Mouse (Mus musculus): ENCODE results near the gene Gss. TPM values are rescaled to one million over a fixed set of nuclear protein-coding genes. Genes with fewer than 3 reads are reported as not detected.
A peak's percentile ranks its signal among the peaks of the same experiment; 100 is the strongest.

Gss gene
- polyA plus RNA-seq, 1 experiment from 2014 or later = 49.3 TPM

DNA sequence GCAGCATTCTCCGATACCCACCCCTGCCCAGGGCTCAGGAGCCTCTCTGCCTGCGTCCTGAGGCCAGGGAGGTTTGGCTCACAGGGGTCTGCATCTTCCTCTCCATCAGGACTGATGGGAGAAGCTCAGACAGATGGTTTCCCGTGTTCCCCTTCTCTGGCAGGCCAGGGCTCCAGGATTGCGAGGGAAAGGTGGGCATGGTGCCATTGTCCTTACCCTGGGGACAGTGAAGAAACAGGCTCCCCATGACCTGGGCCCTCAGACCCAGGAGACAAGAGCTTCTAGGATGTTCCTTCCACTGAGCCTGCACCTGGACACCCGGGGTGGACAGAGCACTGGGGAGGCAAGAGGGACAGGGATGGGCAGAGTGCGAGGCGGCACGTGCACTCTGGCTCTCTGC is 42.0 kb upstream of the Gss start:
- H3K4me2 ChIP-seq (ENCODE audit: low read depth, low read length) = no peak overlapping the region
- ATAC-seq = no peak
- H3K9ac ChIP-seq (replicated peaks) = no peak overlapping the region
- peaks cover 18% of the 10 kb centered on the region for H3K4me1 ChIP-seq (ENCODE audit: insufficient read depth)
- TF ChIP-seq CTCF (IDR thresholded peaks at IDR 0.05; ENCODE audit: low read depth) = no peak
- TF ChIP-seq EP300 (IDR thresholded peaks at IDR 0.05; ENCODE audit: low read depth) = no peak
- H3K36me3 ChIP-seq (replicated peaks; ENCODE audit: insufficient read depth, low read length) = peaks cover 38% of the 10 kb centered on the region
- H3K4me3 ChIP-seq (ENCODE audit: low read depth, low read length) = no peak overlapping the region
- no peak for DNase-seq
- peaks cover 17% of the 10 kb centered on the region for H3K27me3 ChIP-seq (ENCODE audit: insufficient read depth, low read length)
- H3K9me3 ChIP-seq (ENCODE audit: low read length) = no peaks in the 10 kb centered on the region
- 92% methylated on average over 8 of the region's 8 CpGs for WGBS (ENCODE audit: insufficient replicate concordance)
- H3K27ac ChIP-seq (ENCODE audit: low read depth) = no peak overlapping the region

DNA sequence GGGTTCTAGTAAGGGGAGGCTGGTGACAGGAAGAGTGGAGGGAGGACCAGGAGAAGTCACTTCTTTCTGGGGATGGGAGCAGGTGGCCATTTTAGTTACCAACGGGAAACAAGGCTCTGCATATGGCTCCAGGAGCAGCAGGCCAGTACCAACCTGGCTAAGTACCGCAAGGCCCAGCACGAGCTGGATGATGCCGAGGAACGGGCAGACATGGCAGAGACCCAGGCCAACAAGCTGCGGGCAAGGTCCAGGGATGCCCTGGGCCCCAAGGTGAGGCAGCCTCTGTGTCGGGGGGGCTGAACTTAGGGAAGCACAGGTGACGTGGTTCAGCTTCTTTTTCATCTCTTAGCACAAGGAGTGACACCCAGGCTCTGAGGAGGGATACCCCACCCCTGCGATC is 41.1 kb upstream of the Gss start:
- ATAC-seq (no peak), DNase-seq (no peak)
- H3K27me3 ChIP-seq (ENCODE audit: insufficient read depth, low read length) = peaks cover 26% of the 10 kb centered on the region
- WGBS (ENCODE audit: insufficient replicate concordance) = 77% methylated on average over 9 of the region's 9 CpGs
- H3K9ac ChIP-seq (replicated peaks) = no peak overlapping the region
- H3K9me3 ChIP-seq (ENCODE audit: low read length) = no peaks in the 10 kb centered on the region
- no peak for TF ChIP-seq CTCF (IDR thresholded peaks at IDR 0.05; ENCODE audit: low read depth)
- TF ChIP-seq EP300 (IDR thresholded peaks at IDR 0.05; ENCODE audit: low read depth) = no peak
- H3K4me2 ChIP-seq (ENCODE audit: low read depth, low read length) = no peak overlapping the region
- H3K27ac ChIP-seq (ENCODE audit: low read depth) = no peak overlapping the region
- no peak overlapping the region for H3K4me3 ChIP-seq (ENCODE audit: low read depth, low read length)
- H3K4me1 ChIP-seq (ENCODE audit: insufficient read depth) = peaks cover 18% of the 10 kb centered on the region
- H3K36me3 ChIP-seq (replicated peaks; ENCODE audit: insufficient read depth, low read length) = peaks cover 38% of the 10 kb centered on the region

- H3K9ac ChIP-seq (replicated peaks) = no peak overlapping the region
- TF ChIP-seq EP300 (IDR thresholded peaks at IDR 0.05; ENCODE audit: low read depth) (no peak), CTCF (IDR thresholded peaks at IDR 0.05; ENCODE audit: low read depth) (no peak)
- no peaks in the 10 kb centered on the region for H3K9me3 ChIP-seq (ENCODE audit: low read length)
- ATAC-seq (no peak), DNase-seq (no peak)
- H3K4me3 ChIP-seq (ENCODE audit: low read depth, low read length) = no peak overlapping the region
- peaks cover 32% of the 10 kb centered on the region for H3K27me3 ChIP-seq (ENCODE audit: insufficient read depth, low read length)
- 76% methylated on average over 19 of the region's 19 CpGs for WGBS (ENCODE audit: insufficient replicate concordance)
- H3K27ac ChIP-seq (ENCODE audit: low read depth) = no peak overlapping the region
- peaks cover 16% of the 10 kb centered on the region for H3K4me1 ChIP-seq (ENCODE audit: insufficient read depth)
- H3K4me2 ChIP-seq (ENCODE audit: low read depth, low read length) = no peak overlapping the region
- peaks cover 38% of the 10 kb centered on the region for H3K36me3 ChIP-seq (replicated peaks; ENCODE audit: insufficient read depth, low read length)
These were observed 40.5 kb upstream of the Gss start for GRCm38 (mm10) chr2:155633121-155633520.

GRCm38 (mm10) chr2:155632138-155632936 is 39.7 kb upstream of the Gss start:
- no peak for DNase-seq

GRCm38 (mm10) chr2:155630590-155631416 is 38.2 kb upstream of the Gss start:
- Histone ChIP-seq H3K4me2 (ENCODE audit: low read depth, low read length) (no peak overlapping the region), H3K9ac (replicated peaks) (no peak overlapping the region), H3K36me3 (replicated peaks; ENCODE audit: insufficient read depth, low read length) (peaks cover 24% of the 10 kb centered on the region), H3K9me3 (ENCODE audit: low read length) (no peaks in the 10 kb centered on the region), H3K27me3 (ENCODE audit: insufficient read depth, low read length) (peaks cover 40% of the 10 kb centered on the region), H3K27ac (ENCODE audit: low read depth) (no peak overlapping the region), H3K4me1 (ENCODE audit: insufficient read depth) (peaks cover 9% of the 10 kb centered on the region), H3K4me3 (ENCODE audit: low read depth, low read length) (no peak overlapping the region)
- no peak for ATAC-seq
- TF ChIP-seq EP300 (IDR thresholded peaks at IDR 0.05; ENCODE audit: low read depth) (no peak), CTCF (IDR thresholded peaks at IDR 0.05; ENCODE audit: low read depth) (no peak)
- peak; percentile 20 for DNase-seq
- WGBS (ENCODE audit: insufficient replicate concordance) = 29% methylated on average over 43 of the region's 43 CpGs

More at GRCm38 (mm10) chr2:155632138-155632936, 39.7 kb upstream of the Gss start:
- peaks cover 36% of the 10 kb centered on the region for H3K36me3 ChIP-seq (replicated peaks; ENCODE audit: insufficient read depth, low read length)
- peaks cover 38% of the 10 kb centered on the region for H3K27me3 ChIP-seq (ENCODE audit: insufficient read depth, low read length)
- peaks cover 9% of the 10 kb centered on the region for H3K4me1 ChIP-seq (ENCODE audit: insufficient read depth)
- no peaks in the 10 kb centered on the region for H3K9me3 ChIP-seq (ENCODE audit: low read length)
- 78% methylated on average over 30 of the region's 30 CpGs for WGBS (ENCODE audit: insufficient replicate concordance)
- no peak overlapping the region for H3K9ac ChIP-seq (replicated peaks)
- no peak for ATAC-seq
- no peak overlapping the region for H3K4me3 ChIP-seq (ENCODE audit: low read depth, low read length)
- no peak overlapping the region for H3K27ac ChIP-seq (ENCODE audit: low read depth)
- no peak overlapping the region for H3K4me2 ChIP-seq (ENCODE audit: low read depth, low read length)
- no peak for TF ChIP-seq EP300 (IDR thresholded peaks at IDR 0.05; ENCODE audit: low read depth)
- TF ChIP-seq CTCF (IDR thresholded peaks at IDR 0.05; ENCODE audit: low read depth) = no peak

- Histone ChIP-seq H3K4me3 (ENCODE audit: low read depth, low read length) (no peak overlapping the region), H3K4me1 (ENCODE audit: insufficient read depth) (peaks cover 9% of the 10 kb centered on the region), H3K4me2 (ENCODE audit: low read depth, low read length) (no peak overlapping the region), H3K9ac (replicated peaks) (no peak overlapping the region), H3K36me3 (replicated peaks; ENCODE audit: insufficient read depth, low read length) (peaks cover 18% of the 10 kb centered on the region), H3K9me3 (ENCODE audit: low read length) (no peaks in the 10 kb centered on the region), H3K27me3 (ENCODE audit: insufficient read depth, low read length) (peaks cover 41% of the 10 kb centered on the region), H3K27ac (ENCODE audit: low read depth) (no peak overlapping the region)
- no peak for DNase-seq
- ATAC-seq = no peak
- TF ChIP-seq EP300 (IDR thresholded peaks at IDR 0.05; ENCODE audit: low read depth) (no peak), CTCF (IDR thresholded peaks at IDR 0.05; ENCODE audit: low read depth) (no peak)
- 35% methylated on average over 20 of the region's 20 CpGs for WGBS (ENCODE audit: insufficient replicate concordance)
These were observed 37.5 kb upstream of the Gss start for GRCm38 (mm10) chr2:155630153-155630552.
